Mouse (Mus musculus): Measurements from ENCODE around the gene Hoxa5. TPM values are rescaled to one million over a fixed set of nuclear protein-coding genes. Genes with fewer than 3 reads are reported as not detected.

Gene Hoxa5
- polyA plus RNA-seq, 3 experiments from 2014 or later, result not detected

- no peak for ATAC-seq
Observed at GRCm38 (mm10) chr6:52162093-52162380, 42.4 kb downstream of the Hoxa5 start.

GRCm38 (mm10) chr6:52161336-52162092 lies 42.9 kb downstream of the Hoxa5 start:
- no peak for ATAC-seq

GRCm38 (mm10) chr6:52160511-52161335 lies 43.7 kb downstream of the Hoxa5 start:
- no peak for ATAC-seq

- ATAC-seq, result no peak
Observed at GRCm38 (mm10) chr6:52159979-52160378, 44.4 kb downstream of the Hoxa5 start.

GRCm38 (mm10) chr6:52159164-52159761 lies 45.1 kb downstream of the Hoxa5 start:
- ATAC-seq, result no peak

GRCm38 (mm10) chr6:52158276-52159051 lies 45.9 kb downstream of the Hoxa5 start, which contains the start of gene Hoxa1:
TSS of gene Hoxa1 (minus strand) at chr6:52158317.
- peak; percentile 76 for ATAC-seq

- no peak for ATAC-seq
Observed at GRCm38 (mm10) chr6:52157466-52158275, 46.7 kb downstream of the Hoxa5 start.

GRCm38 (mm10) chr6:52156551-52157200 lies 47.7 kb downstream of the Hoxa5 start:
- no peak for ATAC-seq

GRCm38 (mm10) chr6:52155471-52155870 lies 48.9 kb downstream of the Hoxa5 start:
- no peak for ATAC-seq

- ATAC-seq, result no peak
Observed at GRCm38 (mm10) chr6:52154044-52154443, 50.3 kb downstream of the Hoxa5 start.

GRCm38 (mm10) chr6:52153270-52153669 lies 51.1 kb downstream of the Hoxa5 start:
- ATAC-seq, result no peak

- ATAC-seq, result no peak
Observed at GRCm38 (mm10) chr6:52152226-52153193, 51.9 kb downstream of the Hoxa5 start.

Other genes starting within 250 kb of the Hoxa5 start
- 10 to 100 TPM; 15.9 to 33.0 (median 17.8) TPM for gene Skap2, start 192.0 kb downstream of the Hoxa5 start, polyA plus RNA-seq (2017; shearing (Covaris generic))
- not detected for gene Hoxa1, start 46.3 kb downstream of the Hoxa5 start, polyA plus RNA-seq (2017; shearing (Covaris generic))
- not detected for gene Hoxa2, start 39.8 kb downstream of the Hoxa5 start, polyA plus RNA-seq (2017; shearing (Covaris generic))
- not detected for gene 5730596B20Rik, start 27.1 kb downstream of the Hoxa5 start, polyA plus RNA-seq (2017; shearing (Covaris generic))
- gene Hoxa4, start 12.8 kb downstream of the Hoxa5 start, polyA plus RNA-seq (2017; shearing (Covaris generic)), result not detected
- gene Hoxa6, start 4.1 kb upstream of the Hoxa5 start, polyA plus RNA-seq (2017; shearing (Covaris generic)), result not detected
- gene Hoxa3, start 8.7 kb upstream of the Hoxa5 start, polyA plus RNA-seq (2017; shearing (Covaris generic)), result not detected
- gene Gm28308, start 8.8 kb upstream of the Hoxa5 start, polyA plus RNA-seq (2017; shearing (Covaris generic)), result not detected
- gene Hoxa7, start 17.3 kb upstream of the Hoxa5 start, polyA plus RNA-seq (2017; shearing (Covaris generic)), result not detected
- under 1 TPM in 2 of 3 experiments, not detected in 1; 0.13 to 0.32 TPM for gene Hoxa9, start 26.5 kb upstream of the Hoxa5 start, polyA plus RNA-seq (2017; shearing (Covaris generic))
- not detected for gene Hoxa10, start 36.3 kb upstream of the Hoxa5 start, polyA plus RNA-seq (2017; shearing (Covaris generic))
- not detected for gene Hoxa11, start 41.2 kb upstream of the Hoxa5 start, polyA plus RNA-seq (2017; shearing (Covaris generic))
- not detected for gene Hoxa13, start 56.3 kb upstream of the Hoxa5 start, polyA plus RNA-seq (2017; shearing (Covaris generic))
- not detected for gene Evx1, start 108.9 kb upstream of the Hoxa5 start, polyA plus RNA-seq (2017; shearing (Covaris generic))